Mouse (Mus musculus) kidney, adult 2 months (tissue): ENCODE measurements at regions not wholly inside any gene's neighbourhood (a gene's known extent, or its start where the extent isn't known, plus 50 kb on each side); places are given as distances from the start of the nearest gene placed in this dataset.

ENCODE experiments used
- DNase-seq: peaks from one replicate; pipeline ENCODE4 v3.0.0; 2021
- H3K27ac ChIP-seq: fragments of 200-500 bp; 2 replicates; pipeline ENCODE4 v1.5.1; 2012; ENCODE audit warnings: low read depth, low read length, control low read depth, inconsistent platforms; ENCODE audit not compliant: insufficient read depth
- H3K27me3 ChIP-seq: fragments of 200-500 bp; replicated peaks from 2 replicates; pipeline ENCODE4 v1.6.1; 2012; ENCODE audit warnings: mild to moderate bottlenecking, moderate library complexity, low read length, inconsistent platforms; ENCODE audit not compliant: control insufficient read depth, insufficient read depth
- H3K36me3 ChIP-seq: fragments of 200-500 bp; 2 replicates; pipeline ENCODE4 v1.6.1; 2012; ENCODE audit warnings: mild to moderate bottlenecking, moderate library complexity, low read length, inconsistent platforms; ENCODE audit not compliant: control insufficient read depth, insufficient read depth
- H3K4me1 ChIP-seq: fragments of 200-500 bp; 2 replicates; pipeline ENCODE4 v1.6.1; 2011; ENCODE audit warnings: low read length; ENCODE audit not compliant: control insufficient read depth, insufficient read depth
- H3K4me3 ChIP-seq: fragments of 200-500 bp; 2 replicates; pipeline ENCODE4 v1.5.1; 2011; ENCODE audit warnings: mild to moderate bottlenecking, low read depth, low read length, control low read depth; ENCODE audit not compliant: insufficient read depth
- CTCF ChIP-seq: fragments of 200-500 bp; conservative IDR thresholded peaks from 2 replicates; pipeline ENCODE4 v1.5.1; 2011; ENCODE audit warnings: low read depth, mild to moderate bottlenecking, control low read depth, low read length, moderate library complexity, mixed read lengths; ENCODE audit not compliant: insufficient read depth, insufficient read length
- POLR2A ChIP-seq: fragments of 200-500 bp; IDR thresholded peaks from one replicate; pipeline ENCODE4 v1.6.1; 2011; ENCODE audit warnings: low read depth, low read length, control low read depth
- WGBS: fragments of 180-500 bp; shearing (Covaris S2); methylation state at CpG from one replicate; pipeline ENCODE4 v1.1.7; 2018; 5-methylcytosine and 5-hydroxymethylcytosine counted together

- Histone ChIP-seq H3K27ac (peak overlapping the region; percentile 27), H3K27me3 (no peaks in the 10 kb centered on the region), H3K4me3 (no peak overlapping the region), H3K36me3 (no peaks in the 10 kb centered on the region), H3K4me1 (peaks cover 5% of the 10 kb centered on the region)
- DNase-seq = peak; percentile 70
- WGBS = 47% methylated on average over 14 of the region's 14 CpGs
- TF ChIP-seq CTCF (no peak), POLR2A (no peak)
Observed at GRCm38 (mm10) chr9:120739199-120739952, 168.1 kb downstream of the Rpl14 start.

- 62% methylated on average over 6 of the region's 6 CpGs for WGBS
- no peak overlapping the region for H3K4me3 ChIP-seq
- H3K27ac ChIP-seq = peak overlapping the region; percentile 27; the same call in 1 of the 2 replicates
- no peaks in the 10 kb centered on the region for H3K36me3 ChIP-seq
- no peak for DNase-seq
- TF ChIP-seq POLR2A = no peak
- no peaks in the 10 kb centered on the region for H3K27me3 ChIP-seq
- H3K4me1 ChIP-seq = peaks cover 5% of the 10 kb centered on the region
Observed at GRCm38 (mm10) chr9:120739953-120740524, 168.8 kb downstream of the Rpl14 start.

- Histone ChIP-seq H3K36me3 (no peaks in the 10 kb centered on the region), H3K27ac (no peak overlapping the region), H3K4me1 (peaks cover 5% of the 10 kb centered on the region), H3K27me3 (no peaks in the 10 kb centered on the region), H3K4me3 (no peak overlapping the region)
- DNase-seq = no peak
- WGBS = 85% methylated on average over 2 of the region's 2 CpGs
- TF ChIP-seq CTCF (no peak), POLR2A (no peak)
Observed at GRCm38 (mm10) chr9:120741521-120741920, 170.3 kb downstream of the Rpl14 start.

- Histone ChIP-seq H3K4me3 (no peak overlapping the region), H3K4me1 (peaks cover 5% of the 10 kb centered on the region), H3K36me3 (no peaks in the 10 kb centered on the region), H3K27ac (no peak overlapping the region), H3K27me3 (no peaks in the 10 kb centered on the region)
- TF ChIP-seq CTCF (no peak), POLR2A (no peak)
- peak; percentile 52 for DNase-seq
- 67% methylated on average over 9 of the region's 9 CpGs for WGBS
Observed at GRCm38 (mm10) chr9:120743455-120743854, 172.2 kb downstream of the Rpl14 start.

- H3K27ac ChIP-seq = no peak overlapping the region
- H3K4me1 ChIP-seq = no peaks in the 10 kb centered on the region
- no peaks in the 10 kb centered on the region for H3K27me3 ChIP-seq
- no peak for DNase-seq
- H3K36me3 ChIP-seq = no peaks in the 10 kb centered on the region
- no peak for TF ChIP-seq CTCF
- no peak for TF ChIP-seq POLR2A
- H3K4me3 ChIP-seq = no peak overlapping the region
- 91% methylated on average over 6 of the region's 6 CpGs for WGBS
Observed at GRCm38 (mm10) chr9:120745674-120746073, 174.4 kb downstream of the Rpl14 start.

- no peak for DNase-seq
- no peaks in the 10 kb centered on the region for H3K36me3 ChIP-seq
- TF ChIP-seq CTCF (no peak), POLR2A (no peak)
- no peak overlapping the region for H3K4me3 ChIP-seq
- no peak overlapping the region for H3K27ac ChIP-seq
- H3K27me3 ChIP-seq = no peaks in the 10 kb centered on the region
- no peaks in the 10 kb centered on the region for H3K4me1 ChIP-seq
- 95% methylated on average over 4 of the region's 4 CpGs for WGBS
Observed at GRCm38 (mm10) chr9:120750820-120751219, 178.2 kb upstream of the Ctnnb1 start.

- H3K4me1 ChIP-seq = no peaks in the 10 kb centered on the region
- 88% methylated on average over 5 of the region's 5 CpGs for WGBS
- no peak overlapping the region for H3K27ac ChIP-seq
- peak; percentile 60 for DNase-seq
- H3K36me3 ChIP-seq = no peaks in the 10 kb centered on the region
- TF ChIP-seq POLR2A = no peak
- no peak for TF ChIP-seq CTCF
- H3K4me3 ChIP-seq = no peak overlapping the region
- H3K27me3 ChIP-seq = no peaks in the 10 kb centered on the region
Observed at GRCm38 (mm10) chr9:120751686-120752484, 177.1 kb upstream of the Ctnnb1 start.
